1 mouse cellular context compared by ENCODE assay signal in genomic region chr2:179998431-179998830, GRCm38 (mm10).
TF ChIP-seq lines count a peak whose summit lies in the region.

No protein-coding gene starts in this region.

TF ChIP-seq in CH12.LX, 34 proteins besides CTCF, POLR2A, EP300 and RAD21 (continued from another document):
- TF ChIP-seq MEF2A (IDR thresholded peaks at IDR 0.05; ENCODE audit: borderline replicate concordance, low read depth, low read length), result no peak
